8 mouse cellular contexts compared by ENCODE assay signal in genomic region chr7:100590504-100590844, GRCm38 (mm10). TPM values are rescaled to one million over a fixed set of nuclear protein-coding genes. Genes with fewer than 3 reads are reported as not detected.
A peak's percentile ranks its signal among the peaks of the same experiment; 100 is the strongest.
DNase-seq lines count a peak whose midpoint lies in the region; ATAC-seq lines count a peak whose summit lies in the region.

No protein-coding gene starts in this region.

- H3K4me1 ChIP-seq in kidney, embryonic 14.5 days (ENCODE audit: control insufficient read depth, insufficient read depth, low read length): no peaks in the 10 kb centered on the region
- no peaks in the 10 kb centered on the region for H3K4me1 ChIP-seq in brown adipose tissue, adult 24 weeks (ENCODE audit: control insufficient read depth, insufficient read depth, insufficient read length, low read length)
- 0 out of 2 replicates have a peak, but pooled peaks cover 3% of the 10 kb centered on the region for H3K4me1 ChIP-seq in hindbrain, embryonic 15.5 days (replicated peaks)
- 0 out of 2 replicates have a peak, but pooled peaks cover 4% of the 10 kb centered on the region for H3K4me1 ChIP-seq in midbrain, embryonic 15.5 days

- H3K9ac ChIP-seq in kidney, embryonic 14.5 days (ENCODE audit: low read depth, low read length): peak overlapping the region; percentile 63
- H3K9ac ChIP-seq in hindbrain, embryonic 15.5 days: peak overlapping the region; percentile 67
- peak overlapping the region; percentile 67 for H3K9ac ChIP-seq in midbrain, embryonic 15.5 days

- H3K27me3 ChIP-seq in kidney, embryonic 14.5 days (ENCODE audit: control insufficient read depth, insufficient read depth, low read length): no peaks in the 10 kb centered on the region
- H3K27me3 ChIP-seq in hindbrain, embryonic 15.5 days: 0 out of 2 replicates have a peak, but pooled peaks cover 2% of the 10 kb centered on the region
- no peaks in the 10 kb centered on the region for H3K27me3 ChIP-seq in midbrain, embryonic 15.5 days (replicated peaks)

- H3K36me3 ChIP-seq in kidney, embryonic 14.5 days (ENCODE audit: control insufficient read depth, insufficient read depth, low read length): no peaks in the 10 kb centered on the region
- H3K36me3 ChIP-seq in hindbrain, embryonic 15.5 days: no peaks in the 10 kb centered on the region
- no peaks in the 10 kb centered on the region for H3K36me3 ChIP-seq in midbrain, embryonic 15.5 days (replicated peaks)

- peak overlapping the region; percentile 79 for H3K27ac ChIP-seq in kidney, embryonic 14.5 days (ENCODE audit: low read depth, low read length)
- peak overlapping the region; percentile 91 for H3K27ac ChIP-seq in brown adipose tissue, adult 24 weeks (replicated peaks; ENCODE audit: low read depth, low read length)
- peak overlapping the region; percentile 88 for H3K27ac ChIP-seq in hindbrain, embryonic 15.5 days (replicated peaks)
- peak overlapping the region; percentile 87 for H3K27ac ChIP-seq in midbrain, embryonic 15.5 days

- H3K4me2 ChIP-seq in kidney, embryonic 14.5 days (replicated peaks; ENCODE audit: low read depth, low read length): peak overlapping the region; percentile 51
- peak overlapping the region; percentile 64 for H3K4me2 ChIP-seq in hindbrain, embryonic 15.5 days
- H3K4me2 ChIP-seq in midbrain, embryonic 15.5 days: peak overlapping the region; percentile 57

- 38% methylated on average over 7 of the region's 7 CpGs for WGBS in kidney, embryonic 14.5 days
- WGBS in hindbrain, embryonic 15.5 days: 44% methylated on average over 7 of the region's 7 CpGs
- WGBS in midbrain, embryonic 15.5 days: 43% methylated on average over 7 of the region's 7 CpGs

- H3K4me3 ChIP-seq in kidney, embryonic 14.5 days (ENCODE audit: low read length): peak overlapping the region; percentile 55
- H3K4me3 ChIP-seq in brown adipose tissue, adult 24 weeks (ENCODE audit: insufficient read depth, low read depth, low read length): peak overlapping the region; percentile 95
- peak overlapping the region; percentile 46 for H3K4me3 ChIP-seq in hindbrain, embryonic 15.5 days
- H3K4me3 ChIP-seq in midbrain, embryonic 15.5 days: peak overlapping the region; percentile 56

- no peak for ATAC-seq in kidney, embryonic 14.5 days (ENCODE audit: low FRiP score, low TSS enrichment)
- no peak for ATAC-seq in hindbrain, embryonic 15.5 days (ENCODE audit: low FRiP score, low read depth)
- no peak; the same call in 1 of the 2 replicates for ATAC-seq in midbrain, embryonic 15.5 days (replicated peaks)

- no peak for DNase-seq in kidney, postnatal 36 days
- no peak for DNase-seq in gastrocnemius, adult 8-10 months (ENCODE audit: low spot score in 2 of 2)
- no peak for DNase-seq in thymus, postnatal 4 days
- no peak for DNase-seq in ovary, postnatal 14 days (ENCODE audit: low spot score)

- H3K9me3 ChIP-seq in kidney, embryonic 14.5 days (ENCODE audit: control insufficient read depth, low read length): no peaks in the 10 kb centered on the region
- H3K9me3 ChIP-seq in hindbrain, embryonic 15.5 days: no peaks in the 10 kb centered on the region
- no peaks in the 10 kb centered on the region for H3K9me3 ChIP-seq in midbrain, embryonic 15.5 days

RNA-seq across cellular contexts. Expression of gene Rab6a, which starts 16.7 kb away (rescaled TPM):
- polyA plus RNA-seq in kidney, embryonic 14.5 days (2014; fragmentation: Nextera tagmentation; extraction: Ambion mirVana): 100 and 120 TPM in 2 replicates
- polyA plus RNA-seq in brown adipose tissue, adult 24 weeks (2012; ENCODE audit: insufficient read depth, insufficient read length, missing spikeins): 56.8 and 70.0 TPM in 2 replicates
- polyA plus RNA-seq in hindbrain, embryonic 15.5 days (2015; fragmentation: Nextera tagmentation; extraction: Ambion mirVana): 274 and 283 TPM in 2 replicates
- polyA plus RNA-seq in midbrain, embryonic 15.5 days (2015; fragmentation: Nextera tagmentation; extraction: Ambion mirVana): 253 and 260 TPM in 2 replicates
- total RNA-seq in gastrocnemius, adult 8-10 months (2022): 10 to 100 TPM; 64.9 to 73.3 (median 68.4) TPM

RNA-seq across cellular contexts. Expression of gene Mrpl48, which starts 17.6 kb away (rescaled TPM):
- polyA plus RNA-seq in kidney, embryonic 14.5 days (2014; fragmentation: Nextera tagmentation; extraction: Ambion mirVana): 91.3 and 95.4 TPM in 2 replicates
- 125 and 158 TPM in 2 replicates for polyA plus RNA-seq in brown adipose tissue, adult 24 weeks (2012; ENCODE audit: insufficient read depth, insufficient read length, missing spikeins)
- polyA plus RNA-seq in hindbrain, embryonic 15.5 days (2015; fragmentation: Nextera tagmentation; extraction: Ambion mirVana): 81.4 and 83.6 TPM in 2 replicates
- polyA plus RNA-seq in midbrain, embryonic 15.5 days (2015; fragmentation: Nextera tagmentation; extraction: Ambion mirVana): 79.0 and 80.2 TPM in 2 replicates
- 10 to 100 TPM; 53.5 to 64.5 (median 58.5) TPM for total RNA-seq in gastrocnemius, adult 8-10 months (2022)

RNA-seq across cellular contexts. Expression of gene Coa4, which starts 53.6 kb away (rescaled TPM):
- polyA plus RNA-seq in kidney, embryonic 14.5 days (2014; fragmentation: Nextera tagmentation; extraction: Ambion mirVana): 23.8 and 27.1 TPM in 2 replicates
- 6.4 and 11.6 TPM in 2 replicates for polyA plus RNA-seq in brown adipose tissue, adult 24 weeks (2012; ENCODE audit: insufficient read depth, insufficient read length, missing spikeins)
- 15.8 and 17.8 TPM in 2 replicates for polyA plus RNA-seq in hindbrain, embryonic 15.5 days (2015; fragmentation: Nextera tagmentation; extraction: Ambion mirVana)
- polyA plus RNA-seq in midbrain, embryonic 15.5 days (2015; fragmentation: Nextera tagmentation; extraction: Ambion mirVana): 15.5 and 17.7 TPM in 2 replicates
- 10 to 100 TPM in 2 of 4 experiments, 1 to 10 TPM in 2; 8.3 to 10.7 (median 9.7) TPM for total RNA-seq in gastrocnemius, adult 8-10 months (2022)
